9 mouse cellular contexts compared by ENCODE assay signal in the genomic region with DNA sequence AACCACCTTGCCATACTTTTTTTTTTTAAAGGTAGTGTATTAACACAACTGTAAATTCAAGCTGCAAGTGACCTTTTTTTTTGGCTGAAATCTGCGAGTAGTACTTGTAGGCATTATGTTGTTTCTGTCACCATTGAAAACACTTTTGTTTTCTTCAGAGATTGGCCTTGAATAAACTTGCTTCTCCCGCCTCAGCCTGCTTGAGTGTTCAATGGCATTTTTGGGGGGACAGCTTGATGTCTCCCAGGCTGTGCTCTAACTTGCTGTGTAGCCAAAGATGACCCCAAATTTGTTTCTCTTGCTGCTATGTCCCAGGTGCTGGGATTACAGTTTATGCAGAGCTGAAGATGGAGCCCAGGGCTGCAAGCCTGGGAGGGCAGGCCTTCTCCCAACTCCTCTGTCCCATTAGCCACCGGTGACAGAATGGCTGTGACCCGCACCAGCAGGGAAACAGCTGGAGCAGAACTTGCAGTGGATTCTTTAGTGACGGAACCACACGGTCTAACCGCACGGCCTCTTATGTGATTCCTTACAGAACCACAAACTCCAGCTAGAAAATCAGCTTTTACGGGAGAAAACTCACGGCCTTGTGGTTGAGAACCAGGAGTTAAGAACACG. TPM values are rescaled to one million over a fixed set of nuclear protein-coding genes. Genes with fewer than 3 reads are reported as not detected.
DNase-seq lines count a peak whose midpoint lies in the region; ATAC-seq and TF ChIP-seq lines count a peak whose summit lies in the region.
"Had no signal": no experiment of that assay in that cellular context is flagged by ENCODE, and none has a peak within 500 bp of the region (broad histone marks: within the 10 kb centered on the region; RNA-seq: fewer than 3 reads in every experiment).

No protein-coding gene starts in this region.

- H3K27me3 ChIP-seq in heart, embryonic 16.5 days (ENCODE audit: control insufficient read depth, insufficient read depth, low read length) = no peaks in the 10 kb centered on the region
- H3K27me3 ChIP-seq in hindbrain, postnatal 0 days (ENCODE audit: insufficient read depth, low read length) = no peaks in the 10 kb centered on the region
- H3K27me3 ChIP-seq in midbrain, embryonic 12.5 days = no peaks in the 10 kb centered on the region

- peaks cover 26% of the 10 kb centered on the region for H3K4me1 ChIP-seq in heart, embryonic 16.5 days (ENCODE audit: control insufficient read depth, insufficient read depth, low read length)
- peaks cover 23% of the 10 kb centered on the region for H3K4me1 ChIP-seq in bone marrow macrophage, adult 2 months (ENCODE audit: control insufficient read depth, insufficient read depth, low read length)
- peaks cover 6% of the 10 kb centered on the region for H3K4me1 ChIP-seq in hindbrain, postnatal 0 days (ENCODE audit: insufficient read depth, low read length)
- peaks cover 20% of the 10 kb centered on the region for H3K4me1 ChIP-seq in midbrain, embryonic 12.5 days

- H3K9me3 ChIP-seq in heart, embryonic 16.5 days (replicated peaks; ENCODE audit: control insufficient read depth, low read length) = no peaks in the 10 kb centered on the region
- H3K9me3 ChIP-seq in hindbrain, postnatal 0 days (ENCODE audit: low read length) = no peaks in the 10 kb centered on the region
- no peaks in the 10 kb centered on the region for H3K9me3 ChIP-seq in midbrain, embryonic 12.5 days

- DNase-seq in heart, postnatal 14 days = no peak
- DNase-seq in hindbrain, postnatal 0 days (ENCODE audit: low spot score) = no peak
- DNase-seq in left cerebral cortex, adult 8-10 months (ENCODE audit: low spot score in 2 of 2) = no peak
- DNase-seq in gastrocnemius, postnatal 10 days = no peak

- peak overlapping the region; percentile 49; the same call in 1 of the 2 replicates for H3K9ac ChIP-seq in heart, embryonic 16.5 days (ENCODE audit: low read length)
- no peak overlapping the region for H3K9ac ChIP-seq in hindbrain, postnatal 0 days (replicated peaks; ENCODE audit: low read length)
- no peak overlapping the region for H3K9ac ChIP-seq in midbrain, embryonic 12.5 days (replicated peaks)

- no peak for ATAC-seq in heart, embryonic 16.5 days (replicated peaks; ENCODE audit: extremely low read depth, insufficient read depth, low FRiP score)
- no peak for ATAC-seq in hindbrain, postnatal 0 days
- no peak for ATAC-seq in midbrain, embryonic 12.5 days (ENCODE audit: low FRiP score, low read depth)
- ATAC-seq in inflammation-experienced regulatory T-cells, adult 6 months = no peak

- TF ChIP-seq CTCF in bone marrow macrophage, adult 2 months (IDR thresholded peaks at IDR 0.05; ENCODE audit: low read depth, low read length) = no peak
- no peak for TF ChIP-seq CTCF in hindbrain, postnatal 0 days (IDR thresholded peaks at IDR 0.05; ENCODE audit: low read depth)

- no peak for TF ChIP-seq POLR2A in bone marrow macrophage, adult 2 months (IDR thresholded peaks at IDR 0.05; ENCODE audit: borderline replicate concordance, low read depth, low read length)

- intact Hi-C loops in heart, postnatal 14 days (cut with DNase I) = loop anchor here (1.0 to 10.0 kb wide), 3 partner anchors 18 to 362 kb away; no protein-coding TSS in a partner anchor

- peak overlapping the region; percentile 83 for H3K4me2 ChIP-seq in heart, embryonic 16.5 days (ENCODE audit: low read depth, low read length)
- H3K4me2 ChIP-seq in hindbrain, postnatal 0 days (ENCODE audit: low read depth, low read length) = peak overlapping the region; percentile 71; the same call in 1 of the 2 replicates
- peak overlapping the region; percentile 75 for H3K4me2 ChIP-seq in midbrain, embryonic 12.5 days (replicated peaks)

- 84% methylated on average over 11 of the region's 11 CpGs for WGBS in heart, embryonic 16.5 days
- WGBS in hindbrain, postnatal 0 days = 89% methylated on average over 11 of the region's 11 CpGs
- 92% methylated on average over 11 of the region's 11 CpGs for WGBS in midbrain, embryonic 12.5 days

- peak overlapping the region; percentile 99 for H3K4me3 ChIP-seq in heart, embryonic 16.5 days (ENCODE audit: low read length)
- H3K4me3 ChIP-seq in bone marrow macrophage, adult 2 months (ENCODE audit: insufficient read depth, low read length) = peak overlapping the region; percentile 97; the same call in 1 of the 2 replicates
- H3K4me3 ChIP-seq in hindbrain, postnatal 0 days (ENCODE audit: low read length) = no peak overlapping the region
- H3K4me3 ChIP-seq in midbrain, embryonic 12.5 days = no peak overlapping the region

- peaks cover 39% of the 10 kb centered on the region for H3K36me3 ChIP-seq in heart, embryonic 16.5 days (ENCODE audit: control insufficient read depth, insufficient read depth)
- peaks cover 34% of the 10 kb centered on the region for H3K36me3 ChIP-seq in hindbrain, postnatal 0 days (ENCODE audit: insufficient read depth, low read length)
- peaks cover 53% of the 10 kb centered on the region for H3K36me3 ChIP-seq in midbrain, embryonic 12.5 days

- no peak overlapping the region for H3K27ac ChIP-seq in heart, embryonic 16.5 days (ENCODE audit: low read length)
- H3K27ac ChIP-seq in bone marrow macrophage, adult 2 months (ENCODE audit: insufficient read depth, low read depth, low read length) = no peak overlapping the region
- H3K27ac ChIP-seq in hindbrain, postnatal 0 days = no peak overlapping the region
- H3K27ac ChIP-seq in midbrain, embryonic 12.5 days (replicated peaks) = no peak overlapping the region

RNA-seq across cellular contexts. Expression of a gene that starts 2.4 kb away (rescaled TPM):
- 135 and 151 TPM in 2 replicates for polyA plus RNA-seq in heart, embryonic 16.5 days (2015; fragmentation: Nextera tagmentation; extraction: Ambion mirVana)
- 10 to 100 TPM; 50.8 to 65.3 TPM for total RNA-seq in heart, postnatal 14 days (2021)
- 133 and 140 TPM in 2 replicates for polyA plus RNA-seq in bone marrow macrophage, adult 2 months (2012; ENCODE audit: insufficient read depth, insufficient read length, missing spikeins)
- total RNA-seq in hindbrain, postnatal 0 days (2014; rRNA removed) = 95.0 and 102 TPM in 2 replicates
- 87.1 and 88.9 TPM in 2 replicates for polyA plus RNA-seq in hindbrain, postnatal 0 days (2015; fragmentation: Nextera tagmentation; extraction: Ambion mirVana)
- polyA plus RNA-seq in midbrain, embryonic 12.5 days (2016; fragmentation: Nextera tagmentation; extraction: Ambion mirVana) = 113 and 114 TPM in 2 replicates
- 10 to 100 TPM; 41.8 to 48.9 (median 45.0) TPM for polyA plus RNA-seq in inflammation-experienced regulatory T-cells, adult 6 months (2017; shearing (Covaris generic))
- total RNA-seq in left cerebral cortex, adult 8-10 months (2022) = 10 to 100 TPM; 78.5 to 83.1 (median 80.7) TPM
- total RNA-seq in gastrocnemius, postnatal 10 days (2021) = 10 to 100 TPM; 44.6 to 57.0 TPM

RNA-seq across cellular contexts. Expression of a gene that starts 19.1 kb away (rescaled TPM):
- polyA plus RNA-seq in heart, embryonic 16.5 days (2015; fragmentation: Nextera tagmentation; extraction: Ambion mirVana) = 12.9 and 13.0 TPM in 2 replicates
- 10 to 100 TPM; 17.6 to 20.5 TPM for total RNA-seq in heart, postnatal 14 days (2021)
- 13.6 and 16.6 TPM in 2 replicates for polyA plus RNA-seq in bone marrow macrophage, adult 2 months (2012; ENCODE audit: insufficient read depth, insufficient read length, missing spikeins)
- 10.1 and 10.5 TPM in 2 replicates for total RNA-seq in hindbrain, postnatal 0 days (2014; rRNA removed)
- polyA plus RNA-seq in hindbrain, postnatal 0 days (2015; fragmentation: Nextera tagmentation; extraction: Ambion mirVana) = 5.8 and 6.6 TPM in 2 replicates
- 25.8 and 29.6 TPM in 2 replicates for polyA plus RNA-seq in midbrain, embryonic 12.5 days (2016; fragmentation: Nextera tagmentation; extraction: Ambion mirVana)
- polyA plus RNA-seq in inflammation-experienced regulatory T-cells, adult 6 months (2017; shearing (Covaris generic)) = 1 to 10 TPM; 3.3 to 5.9 (median 3.6) TPM
- 10 to 100 TPM; 13.0 to 15.0 (median 13.2) TPM for total RNA-seq in left cerebral cortex, adult 8-10 months (2022)
- 10 to 100 TPM; 11.7 TPM for total RNA-seq in gastrocnemius, postnatal 10 days (2021)

RNA-seq across cellular contexts. Expression of a gene that starts 46.6 kb away (rescaled TPM):
- polyA plus RNA-seq in heart, embryonic 16.5 days (2015; fragmentation: Nextera tagmentation; extraction: Ambion mirVana) = 0.17 TPM in 1 of 2 replicates, not detected in the other
- total RNA-seq in heart, postnatal 14 days (2021) = not detected
- not detected in 2 replicates for polyA plus RNA-seq in bone marrow macrophage, adult 2 months (2012; ENCODE audit: insufficient read depth, insufficient read length, missing spikeins)
- total RNA-seq in hindbrain, postnatal 0 days (2014; rRNA removed) = not detected in 2 replicates
- polyA plus RNA-seq in hindbrain, postnatal 0 days (2015; fragmentation: Nextera tagmentation; extraction: Ambion mirVana) = not detected in 2 replicates
- 0.20 TPM in 1 of 2 replicates, not detected in the other for polyA plus RNA-seq in midbrain, embryonic 12.5 days (2016; fragmentation: Nextera tagmentation; extraction: Ambion mirVana)
- not detected for polyA plus RNA-seq in inflammation-experienced regulatory T-cells, adult 6 months (2017; shearing (Covaris generic))
- total RNA-seq in left cerebral cortex, adult 8-10 months (2022) = not detected
- total RNA-seq in gastrocnemius, postnatal 10 days (2021) = not detected
- total RNA-seq: neutrophil, adult 5-6 weeks had no signal

Comparison
In these comparisons a context has a peak if more than half of its experiments do, and no peak if none do; other contexts are left out.
1. H3K4me3 ChIP-seq: peak in heart, embryonic 16.5 days (single experiment) and bone marrow macrophage, adult 2 months (single experiment); none in hindbrain, postnatal 0 days (single experiment) and midbrain, embryonic 12.5 days (single experiment).
2. Peak in every context shown above with its lines, with median percentiles within 50 percentile points of each other: H3K4me2 ChIP-seq.